Mouse (Mus musculus): ENCODE results near the gene Sec14l2.
A peak's percentile ranks its signal among the peaks of the same experiment; 100 is the strongest.

Sec14l2 gene

GRCm38 (mm10) chr11:4053586-4053985 lies 69.6 kb downstream of the Sec14l2 start:
- peak; percentile 58 for DNase-seq (ENCODE audit: inconsistent ontology term)

GRCm38 (mm10) chr11:4048438-4048837 lies 74.8 kb downstream of the Sec14l2 start:
- no peak for DNase-seq (ENCODE audit: inconsistent ontology term)

GRCm38 (mm10) chr11:4047766-4048165 lies 75.4 kb downstream of the Sec14l2 start:
- no peak for DNase-seq (ENCODE audit: inconsistent ontology term)

Measured in Muller cell, postnatal 12 days (primary cell).